Mouse (Mus musculus): ENCODE measurements at regions not wholly inside any gene's neighbourhood (a gene's known extent, or its start where the extent isn't known, plus 50 kb on each side); places are given as distances from the start of the nearest gene placed in this dataset.

GRCm38 (mm10) chr7:73597968-73598367 lies 56.3 kb upstream of the Chd2 start:
- TF ChIP-seq CTCF (IDR thresholded peaks at IDR 0.05; ENCODE audit: low read depth) (no peak), EP300 (IDR thresholded peaks at IDR 0.05; ENCODE audit: low read depth) (no peak)

All from liver, postnatal 0 days (tissue).